8 mouse cellular contexts compared by ENCODE assay signal in the genomic region with DNA sequence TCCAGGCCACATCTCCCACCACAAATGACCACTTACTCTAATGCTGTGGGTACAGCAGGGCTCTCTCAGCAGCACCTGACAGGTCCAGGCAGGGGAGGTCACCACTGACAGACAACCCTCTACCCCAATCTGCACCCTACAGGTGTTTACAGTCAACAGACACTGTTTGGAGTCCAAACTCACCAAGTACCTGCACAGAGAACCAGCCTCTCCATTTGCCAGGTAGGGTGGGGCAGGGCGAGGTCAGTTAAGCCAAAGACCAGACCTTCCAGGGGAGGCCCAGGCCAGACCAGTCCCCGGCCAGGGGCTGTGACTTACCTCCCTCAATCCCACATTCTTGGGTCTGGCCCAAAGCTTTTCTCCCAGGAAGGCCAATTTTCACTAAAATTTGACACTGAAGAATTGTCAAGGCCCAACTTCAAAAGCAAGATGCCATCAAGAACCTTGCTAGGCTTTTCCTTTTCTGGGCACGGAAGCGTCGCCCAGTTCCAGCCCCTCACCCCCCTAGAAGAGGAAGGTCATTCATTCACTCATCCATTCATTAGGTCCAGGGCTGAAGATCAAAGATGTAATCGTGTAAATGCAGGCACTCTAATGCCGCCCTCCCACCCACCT. TPM values are rescaled to one million over a fixed set of nuclear protein-coding genes. Genes with fewer than 3 reads are reported as not detected.
DNase-seq lines count a peak whose midpoint lies in the region; ATAC-seq and TF ChIP-seq lines count a peak whose summit lies in the region.

No protein-coding gene starts in this region.

- ATAC-seq in intestine, embryonic 15.5 days: no peak
- ATAC-seq in midbrain, postnatal 0 days (ENCODE audit: low FRiP score): no peak

- H3K9me3 ChIP-seq in embryonic facial prominence, embryonic 10.5 days: no peaks in the 10 kb centered on the region
- no peaks in the 10 kb centered on the region for H3K9me3 ChIP-seq in intestine, embryonic 15.5 days
- H3K9me3 ChIP-seq in midbrain, postnatal 0 days (ENCODE audit: low read length): no peaks in the 10 kb centered on the region

- H3K27me3 ChIP-seq in kidney, adult 2 months (replicated peaks; ENCODE audit: control insufficient read depth, insufficient read depth, low read length): no peaks in the 10 kb centered on the region
- H3K27me3 ChIP-seq in embryonic facial prominence, embryonic 10.5 days (replicated peaks; ENCODE audit: low read depth, poor library complexity, severe bottlenecking): no peaks in the 10 kb centered on the region
- H3K27me3 ChIP-seq in intestine, embryonic 15.5 days (replicated peaks): no peaks in the 10 kb centered on the region
- H3K27me3 ChIP-seq in midbrain, postnatal 0 days (ENCODE audit: insufficient read depth, low read length): no peaks in the 10 kb centered on the region

- TF ChIP-seq CTCF in kidney, adult 2 months (conservative IDR thresholded peaks at IDR 0.05; ENCODE audit: insufficient read depth, insufficient read length, low read depth, low read length): no peak
- TF ChIP-seq CTCF in midbrain, postnatal 0 days (IDR thresholded peaks at IDR 0.05): no peak

- WGBS in kidney, adult 2 months: 15% methylated on average over 7 of the region's 7 CpGs
- WGBS in embryonic facial prominence, embryonic 10.5 days: 70% methylated on average over 7 of the region's 7 CpGs
- 48% methylated on average over 7 of the region's 7 CpGs for WGBS in intestine, embryonic 15.5 days
- WGBS in midbrain, postnatal 0 days: 47% methylated on average over 7 of the region's 7 CpGs

- peaks cover 15% of the 10 kb centered on the region for H3K4me1 ChIP-seq in kidney, adult 2 months (ENCODE audit: control insufficient read depth, insufficient read depth, low read length)
- peaks cover 33% of the 10 kb centered on the region for H3K4me1 ChIP-seq in embryonic facial prominence, embryonic 10.5 days
- H3K4me1 ChIP-seq in intestine, embryonic 15.5 days (replicated peaks): peaks cover 18% of the 10 kb centered on the region
- peaks cover 8% of the 10 kb centered on the region for H3K4me1 ChIP-seq in midbrain, postnatal 0 days (ENCODE audit: insufficient read depth, low read length)

- H3K9ac ChIP-seq in intestine, embryonic 15.5 days: peak overlapping the region; percentile 89
- peak overlapping the region; percentile 93 for H3K9ac ChIP-seq in midbrain, postnatal 0 days (replicated peaks; ENCODE audit: low read length, poor library complexity, severe bottlenecking)

- peak; percentile 36 for DNase-seq in kidney, adult 2 months
- no peak for DNase-seq in kidney, adult 9 months
- no peak for DNase-seq in embryonic facial prominence, embryonic 10.5 days (ENCODE audit: low spot score)
- DNase-seq in midbrain, postnatal 0 days (ENCODE audit: low spot score): no peak
- DNase-seq in frontal cortex, postnatal 14 days (ENCODE audit: low spot score in 2 of 2): no peak
- no peak for DNase-seq in layer of hippocampus, adult 18-20 months (ENCODE audit: low spot score in 2 of 2)
- DNase-seq in layer of hippocampus, adult 9-11 months: no peak

- no peak for TF ChIP-seq POLR2A in kidney, adult 2 months (IDR thresholded peaks at IDR 0.05; ENCODE audit: low read depth, low read length)

- peak overlapping the region; percentile 87 for H3K4me2 ChIP-seq in intestine, embryonic 15.5 days (replicated peaks)
- H3K4me2 ChIP-seq in midbrain, postnatal 0 days (ENCODE audit: low read depth, low read length, poor library complexity, severe bottlenecking): peak overlapping the region; percentile 63

- H3K27ac ChIP-seq in kidney, adult 2 months (ENCODE audit: insufficient read depth, low read depth, low read length): peak overlapping the region; percentile 100
- H3K27ac ChIP-seq in embryonic facial prominence, embryonic 10.5 days (replicated peaks): peak overlapping the region; percentile 100
- peak overlapping the region; percentile 97; the same call in 1 of the 2 replicates for H3K27ac ChIP-seq in intestine, embryonic 15.5 days
- peak overlapping the region; percentile 99 for H3K27ac ChIP-seq in midbrain, postnatal 0 days (ENCODE audit: low read depth, low read length)

- H3K36me3 ChIP-seq in kidney, adult 2 months (ENCODE audit: control insufficient read depth, insufficient read depth, low read length): no peaks in the 10 kb centered on the region
- peaks cover 33% of the 10 kb centered on the region for H3K36me3 ChIP-seq in embryonic facial prominence, embryonic 10.5 days (replicated peaks)
- H3K36me3 ChIP-seq in intestine, embryonic 15.5 days: peaks cover 7% of the 10 kb centered on the region; the same call in 1 of the 2 replicates
- peaks cover 10% of the 10 kb centered on the region for H3K36me3 ChIP-seq in midbrain, postnatal 0 days (ENCODE audit: insufficient read depth, low read length)

- peak overlapping the region; percentile 78 for H3K4me3 ChIP-seq in kidney, adult 2 months (ENCODE audit: insufficient read depth, low read depth, low read length)
- H3K4me3 ChIP-seq in embryonic facial prominence, embryonic 10.5 days: peak overlapping the region; percentile 97
- peak overlapping the region; percentile 86 for H3K4me3 ChIP-seq in intestine, embryonic 15.5 days (replicated peaks)
- peak overlapping the region; percentile 83 for H3K4me3 ChIP-seq in midbrain, postnatal 0 days (ENCODE audit: low read depth, low read length)

RNA-seq across cellular contexts. Expression of a gene that starts 1.5 kb away (rescaled TPM):
- polyA plus RNA-seq in kidney, adult 2 months (2012; rRNA removed): 2,489 and 2,561 TPM in 2 replicates
- polyA plus RNA-seq in embryonic facial prominence, embryonic 10.5 days (2016; fragmentation: Nextera tagmentation; extraction: Ambion mirVana): 422 and 435 TPM in 2 replicates
- polyA plus RNA-seq in intestine, embryonic 15.5 days (2015; fragmentation: Nextera tagmentation; extraction: Ambion mirVana): 572 and 634 TPM in 2 replicates
- total RNA-seq in midbrain, postnatal 0 days (2014; rRNA removed): 730 and 771 TPM in 2 replicates
- polyA plus RNA-seq in midbrain, postnatal 0 days (2015; fragmentation: Nextera tagmentation; extraction: Ambion mirVana): 2,426 and 2,595 TPM in 2 replicates
- 1,000 to 10,000 TPM; 1,141 to 1,201 TPM for total RNA-seq in layer of hippocampus, adult 18-20 months (2021)

RNA-seq across cellular contexts. Expression of a gene that starts 4.4 kb away (rescaled TPM):
- 124 and 136 TPM in 2 replicates for polyA plus RNA-seq in kidney, adult 2 months (2012; rRNA removed)
- 44.6 and 50.0 TPM in 2 replicates for polyA plus RNA-seq in embryonic facial prominence, embryonic 10.5 days (2016; fragmentation: Nextera tagmentation; extraction: Ambion mirVana)
- polyA plus RNA-seq in intestine, embryonic 15.5 days (2015; fragmentation: Nextera tagmentation; extraction: Ambion mirVana): 34.3 and 43.5 TPM in 2 replicates
- total RNA-seq in midbrain, postnatal 0 days (2014; rRNA removed): 40.2 and 58.6 TPM in 2 replicates
- 34.0 and 41.4 TPM in 2 replicates for polyA plus RNA-seq in midbrain, postnatal 0 days (2015; fragmentation: Nextera tagmentation; extraction: Ambion mirVana)
- 10 to 100 TPM; 31.0 to 31.7 TPM for total RNA-seq in layer of hippocampus, adult 18-20 months (2021)

RNA-seq across cellular contexts. Expression of a gene that starts 17.3 kb away (rescaled TPM):
- polyA plus RNA-seq in kidney, adult 2 months (2012; rRNA removed): 17.1 and 19.4 TPM in 2 replicates
- 30.4 and 30.9 TPM in 2 replicates for polyA plus RNA-seq in embryonic facial prominence, embryonic 10.5 days (2016; fragmentation: Nextera tagmentation; extraction: Ambion mirVana)
- 35.8 and 36.0 TPM in 2 replicates for polyA plus RNA-seq in intestine, embryonic 15.5 days (2015; fragmentation: Nextera tagmentation; extraction: Ambion mirVana)
- total RNA-seq in midbrain, postnatal 0 days (2014; rRNA removed): 57.9 and 68.1 TPM in 2 replicates
- 53.2 and 61.5 TPM in 2 replicates for polyA plus RNA-seq in midbrain, postnatal 0 days (2015; fragmentation: Nextera tagmentation; extraction: Ambion mirVana)
- total RNA-seq in layer of hippocampus, adult 18-20 months (2021): 100 to 1,000 TPM; 104 to 113 TPM

RNA-seq across cellular contexts. Expression of a gene that starts 37.4 kb away (rescaled TPM):
- polyA plus RNA-seq in kidney, adult 2 months (2012; rRNA removed): 14.4 and 15.0 TPM in 2 replicates
- 6.0 and 6.1 TPM in 2 replicates for polyA plus RNA-seq in embryonic facial prominence, embryonic 10.5 days (2016; fragmentation: Nextera tagmentation; extraction: Ambion mirVana)
- polyA plus RNA-seq in intestine, embryonic 15.5 days (2015; fragmentation: Nextera tagmentation; extraction: Ambion mirVana): 4.7 and 5.9 TPM in 2 replicates
- 146 and 168 TPM in 2 replicates for total RNA-seq in midbrain, postnatal 0 days (2014; rRNA removed)
- polyA plus RNA-seq in midbrain, postnatal 0 days (2015; fragmentation: Nextera tagmentation; extraction: Ambion mirVana): 27.4 and 27.6 TPM in 2 replicates
- total RNA-seq in layer of hippocampus, adult 18-20 months (2021): 10 to 100 TPM; 54.2 to 57.6 TPM

RNA-seq across cellular contexts. Expression of a gene that starts 41.3 kb away (rescaled TPM):
- 0.72 and 1.2 TPM in 2 replicates for polyA plus RNA-seq in kidney, adult 2 months (2012; rRNA removed)
- 5.0 and 7.3 TPM in 2 replicates for polyA plus RNA-seq in embryonic facial prominence, embryonic 10.5 days (2016; fragmentation: Nextera tagmentation; extraction: Ambion mirVana)
- 5.9 and 6.2 TPM in 2 replicates for polyA plus RNA-seq in intestine, embryonic 15.5 days (2015; fragmentation: Nextera tagmentation; extraction: Ambion mirVana)
- total RNA-seq in midbrain, postnatal 0 days (2014; rRNA removed): 19.4 and 23.6 TPM in 2 replicates
- polyA plus RNA-seq in midbrain, postnatal 0 days (2015; fragmentation: Nextera tagmentation; extraction: Ambion mirVana): 4.0 and 4.3 TPM in 2 replicates
- total RNA-seq in layer of hippocampus, adult 18-20 months (2021): 1 to 10 TPM; 7.5 to 9.9 TPM
